Mouse (Mus musculus) embryonic fibroblast, embryonic 13.5 days (primary cell): Measurements from ENCODE around the gene Ubl7.

Experiments used
- CTCF ChIP-seq: IDR thresholded peaks from 2 replicates; pipeline ENCODE4 v1.5.1; 2011; ENCODE audit warnings: mild to moderate bottlenecking, control low read depth, low read length, moderate library complexity, borderline replicate concordance; ENCODE audit not compliant: insufficient read depth
- POLR2A ChIP-seq: IDR thresholded peaks from 2 replicates; pipeline ENCODE4 v1.6.1; 2011; ENCODE audit warnings: low read depth, mild to moderate bottlenecking, control low read depth, low read length, moderate library complexity

DNA sequence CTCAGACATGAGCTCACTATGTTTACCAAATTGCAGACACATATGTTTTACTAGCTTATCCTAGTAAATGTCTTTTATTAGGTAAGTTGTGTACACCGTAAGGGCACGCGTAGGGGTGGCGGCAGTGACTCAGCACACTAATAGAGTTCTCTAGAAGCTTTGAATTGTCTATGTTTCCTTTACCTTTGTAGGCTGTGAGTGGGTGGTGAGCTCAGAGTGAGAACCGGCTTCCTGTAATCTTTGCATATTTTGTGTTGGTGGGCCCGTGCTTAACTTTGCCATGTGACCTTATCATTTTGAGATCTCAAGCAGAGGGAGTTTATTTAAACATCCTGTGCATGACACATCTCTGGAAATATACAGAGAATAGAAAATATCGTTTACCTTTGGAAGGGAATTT is 44.2 kb upstream of the Ubl7 start:
- TF ChIP-seq POLR2A (no peak), CTCF (no peak)
